Mouse (Mus musculus): ENCODE results near the gene Vmn2r90. TPM values are rescaled to one million over a fixed set of nuclear protein-coding genes. Genes with fewer than 3 reads are reported as not detected.

Gene Vmn2r90
- polyA plus RNA-seq, 1 experiment from 2014 or later, result not detected

DNA sequence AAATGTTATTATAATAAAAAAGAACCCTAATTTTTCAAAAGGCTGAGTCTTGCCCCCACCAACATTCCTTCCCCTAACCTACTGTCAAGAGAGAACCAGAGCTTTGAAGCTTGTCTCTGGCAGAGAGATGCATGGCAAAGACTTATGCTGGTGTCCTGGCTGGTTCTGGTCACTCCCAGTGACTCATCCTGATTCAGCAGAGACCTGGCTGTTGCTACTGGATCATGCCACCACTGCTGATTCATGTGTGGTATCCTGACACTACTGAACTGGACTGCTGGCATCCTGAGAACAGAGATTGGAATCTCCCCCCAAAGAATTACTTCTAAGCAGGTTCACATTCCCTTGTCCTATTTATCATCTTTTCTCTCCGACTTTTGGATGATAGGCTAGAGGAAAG, 60.7 kb downstream of the Vmn2r90 start:
- Histone ChIP-seq H3K27me3 (0 out of 2 replicates have a peak, but pooled peaks cover 4% of the 10 kb centered on the region), H3K27ac (no peak overlapping the region), H3K9ac (no peak overlapping the region), H3K4me3 (no peak overlapping the region), H3K9me3 (no peaks in the 10 kb centered on the region), H3K36me3 (no peaks in the 10 kb centered on the region), H3K4me2 (no peak overlapping the region), H3K4me1 (no peaks in the 10 kb centered on the region)
- no peak for ATAC-seq (ENCODE audit: insufficient number of reproducible peaks, low FRiP score, low TSS enrichment, low read depth)
- 29% methylated on average over 1 of the region's 1 CpGs for WGBS

DNA sequence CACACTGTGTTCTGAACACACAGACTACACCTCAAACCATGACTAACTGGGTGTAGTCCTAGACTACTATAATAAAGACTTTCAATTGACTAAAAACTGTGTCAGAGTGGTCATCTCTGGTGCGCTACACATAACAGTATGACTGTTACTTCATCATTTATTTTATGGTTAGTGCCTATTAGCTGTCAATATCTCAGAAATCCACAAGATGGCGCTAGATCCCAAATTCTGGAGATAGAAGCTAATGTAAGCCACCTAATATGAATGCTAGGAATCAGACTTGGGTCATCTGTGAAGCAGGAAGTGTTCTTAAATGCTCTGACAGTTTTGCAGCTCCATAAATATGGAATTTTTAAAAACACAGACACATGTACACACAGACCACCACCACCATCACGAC, 62.9 kb downstream of the Vmn2r90 start:
- 7% methylated on average over 3 of the region's 3 CpGs for WGBS
- Histone ChIP-seq H3K27me3 (0 out of 2 replicates have a peak, but pooled peaks cover 4% of the 10 kb centered on the region), H3K4me2 (no peak overlapping the region), H3K4me1 (no peaks in the 10 kb centered on the region), H3K9ac (no peak overlapping the region), H3K4me3 (no peak overlapping the region), H3K36me3 (no peaks in the 10 kb centered on the region), H3K27ac (no peak overlapping the region), H3K9me3 (no peaks in the 10 kb centered on the region)
- no peak for ATAC-seq (ENCODE audit: insufficient number of reproducible peaks, low FRiP score, low TSS enrichment, low read depth)

Other genes starting within 250 kb of the Vmn2r90 start
- gene Lnpep, start 78.7 kb upstream of the Vmn2r90 start, polyA plus RNA-seq (2015; fragmentation: Nextera tagmentation; extraction: Ambion mirVana), result 9.7 and 10.8 TPM in 2 replicates
- 25.3 and 36.6 TPM in 2 replicates for gene Spaca6, start 123.4 kb downstream of the Vmn2r90 start, polyA plus RNA-seq (2015; fragmentation: Nextera tagmentation; extraction: Ambion mirVana)
- 1.6 and 2.0 TPM in 2 replicates for gene Has1, start 151.5 kb downstream of the Vmn2r90 start, polyA plus RNA-seq (2015; fragmentation: Nextera tagmentation; extraction: Ambion mirVana)
- gene Fpr1, start 180.2 kb downstream of the Vmn2r90 start, polyA plus RNA-seq (2015; fragmentation: Nextera tagmentation; extraction: Ambion mirVana), result 0.33 and 0.91 TPM in 2 replicates
- gene Fpr2, start 184.1 kb downstream of the Vmn2r90 start, polyA plus RNA-seq (2015; fragmentation: Nextera tagmentation; extraction: Ambion mirVana), result 0.38 and 0.52 TPM in 2 replicates
- not detected in 2 replicates for gene Fpr3, start 184.1 kb downstream of the Vmn2r90 start, polyA plus RNA-seq (2015; fragmentation: Nextera tagmentation; extraction: Ambion mirVana)